Mouse (Mus musculus): ENCODE data around the gene Trappc2l.

GRCm38 (mm10) chr8:122624653-122625052 lies 13.2 kb downstream of the Trappc2l start:
- TF ChIP-seq POLR2A (IDR thresholded peaks at IDR 0.05; ENCODE audit: borderline replicate concordance, extremely low read depth, insufficient read depth, insufficient read length, poor library complexity, severe bottlenecking): no peak
- no peak for TF ChIP-seq CTCF (IDR thresholded peaks at IDR 0.05; ENCODE audit: borderline replicate concordance, extremely low read depth, insufficient read depth, insufficient read length)
